Mouse (Mus musculus) megakaryocyte, embryonic 14.5 days (primary cell): ENCODE data around the gene Wdr26.

Experiments used
- FLI1 ChIP-seq: IDR thresholded peaks from 2 replicates; pipeline ENCODE4 v1.6.1; 2012; ENCODE audit warnings: low read length, inconsistent platforms, mixed read lengths
- GATA1 ChIP-seq: IDR thresholded peaks from 3 replicates; pipeline ENCODE4 v1.6.1; 2012; ENCODE audit warnings: mixed read lengths, low read length, inconsistent platforms, borderline replicate concordance

- TF ChIP-seq GATA1: no peak
- no peak for TF ChIP-seq FLI1
Observed at GRCm38 (mm10) chr1:181231821-181232220, 20.0 kb upstream of the Wdr26 start.
